Mouse (Mus musculus): ENCODE results near the gene Cdkal1. TPM values are rescaled to one million over a fixed set of nuclear protein-coding genes. Genes with fewer than 3 reads are reported as not detected.

Cdkal1 gene
- total and polyA plus RNA-seq, 3 experiments, result 8.7 to 13.7 (median 9.5) TPM

- TF ChIP-seq RCOR1 (conservative IDR thresholded peaks at IDR 0.05; ENCODE audit: low read depth, low read length) (no peak), HCFC1 (IDR thresholded peaks at IDR 0.05; ENCODE audit: low read depth, low read length) (no peak), POLR2A (IDR thresholded peaks at IDR 0.05; ENCODE audit: low read depth, low read length) (no peak)
Observed at GRCm38 (mm10) chr13:29161436-29161835, 694.0 kb downstream of the Cdkal1 start (continued).

GRCm38 (mm10) chr13:29156703-29157102 lies 698.8 kb downstream of the Cdkal1 start:
- Histone ChIP-seq H3K4me1 (ENCODE audit: control insufficient read depth in 1 of 2, insufficient read depth in 2 of 2) (peaks cover 3 to 26% of the 10 kb centered on the region in 2 experiments; a peak in 3 of 4 replicates), H3K4me3 (replicated peaks in 1 of 3; ENCODE audit: low read depth in 2 of 3, low read length in 2 of 3, poor library complexity in 1 of 3) (no peak overlapping the region), H3K27ac (ENCODE audit: insufficient read depth, low read depth) (no peak overlapping the region), H3K36me3 (replicated peaks in 1 of 2; ENCODE audit: control insufficient read depth in 1 of 2, insufficient read depth in 1 of 2, low read length in 1 of 2) (no peaks in the 10 kb centered on the region), H3K4me2 (ENCODE audit: insufficient read depth, low read depth, poor library complexity, severe bottlenecking) (no peak overlapping the region), H3K27me3 (replicated peaks) (no peaks in the 10 kb centered on the region), H3K9ac (ENCODE audit: insufficient read depth, low read depth) (no peak overlapping the region), H3K79me2 (replicated peaks; ENCODE audit: control insufficient read depth, extremely low read depth, insufficient read depth, poor library complexity, severe bottlenecking) (no peaks in the 10 kb centered on the region), H3K9me3 (replicated peaks; ENCODE audit: low read length) (no peaks in the 10 kb centered on the region)
- in situ Hi-C loops (cut with MboI; ENCODE audit: low pct_ligation_motif_present, low pct_unique_long_range_greater_than_20kb, low sequenced_read_pairs), result no loop called here
- no peak for DNase-seq (ENCODE audit: extremely low read depth)
- no peak for TF ChIP-seq ZNF384 (IDR thresholded peaks at IDR 0.05; ENCODE audit: low read depth, low read length)
- peak in 1 of 2 experiments; percentile 39; a peak in 1 of 4 replicates for TF ChIP-seq CTCF (conservative IDR thresholded peaks at IDR 0.05 in 1 of 2, IDR thresholded peaks at IDR 0.05 in 1 of 2; ENCODE audit: low read depth in 2 of 2, low read length in 2 of 2)
- TF ChIP-seq RAD21 (IDR thresholded peaks at IDR 0.05; ENCODE audit: low read depth, low read length), result peak; percentile 29
- peak; percentile 45 for TF ChIP-seq SMC3 (IDR thresholded peaks at IDR 0.05; ENCODE audit: low read depth, low read length)
- dilution Hi-C loops (cut with MboI; ENCODE audit: extremely low pct_ligation_motif_present, extremely low pct_unique_long_range_greater_than_20kb, low sequenced_read_pairs), result no loop called here

GRCm38 (mm10) chr13:29155297-29155696 lies 700.2 kb downstream of the Cdkal1 start:
- Histone ChIP-seq H3K27ac (ENCODE audit: insufficient read depth, low read depth) (no peak overlapping the region), H3K9ac (ENCODE audit: insufficient read depth, low read depth) (no peak overlapping the region), H3K4me2 (ENCODE audit: insufficient read depth, low read depth, poor library complexity, severe bottlenecking) (no peak overlapping the region), H3K36me3 (replicated peaks in 1 of 2; ENCODE audit: control insufficient read depth in 1 of 2, insufficient read depth in 1 of 2, low read length in 1 of 2) (no peaks in the 10 kb centered on the region), H3K27me3 (replicated peaks) (no peaks in the 10 kb centered on the region), H3K79me2 (replicated peaks; ENCODE audit: control insufficient read depth, extremely low read depth, insufficient read depth, poor library complexity, severe bottlenecking) (no peaks in the 10 kb centered on the region), H3K4me3 (replicated peaks in 1 of 3; ENCODE audit: low read depth in 2 of 3, low read length in 2 of 3, poor library complexity in 1 of 3) (no peak overlapping the region), H3K4me1 (ENCODE audit: control insufficient read depth in 1 of 2, insufficient read depth in 2 of 2) (peaks cover 3 to 26% of the 10 kb centered on the region in 2 experiments; a peak in 3 of 4 replicates), H3K9me3 (replicated peaks; ENCODE audit: low read length) (no peaks in the 10 kb centered on the region)
- TF ChIP-seq UBTF (IDR thresholded peaks at IDR 0.05; ENCODE audit: low read depth, low read length), result no peak
- TF ChIP-seq USF2 (conservative IDR thresholded peaks at IDR 0.05; ENCODE audit: low read depth, low read length), result no peak
- TF ChIP-seq SIN3A (IDR thresholded peaks at IDR 0.05; ENCODE audit: low read length), result no peak
- no peak for TF ChIP-seq ZNF384 (IDR thresholded peaks at IDR 0.05; ENCODE audit: low read depth, low read length)
- TF ChIP-seq RCOR1 (conservative IDR thresholded peaks at IDR 0.05; ENCODE audit: low read depth, low read length), result no peak
- TF ChIP-seq JUND (conservative IDR thresholded peaks at IDR 0.05; ENCODE audit: low read depth, low read length), result no peak
- in situ Hi-C loops (cut with MboI; ENCODE audit: low pct_ligation_motif_present, low pct_unique_long_range_greater_than_20kb, low sequenced_read_pairs), result no loop called here
- no peak for DNase-seq (ENCODE audit: extremely low read depth)
- dilution Hi-C loops (cut with MboI; ENCODE audit: extremely low pct_ligation_motif_present, extremely low pct_unique_long_range_greater_than_20kb, low sequenced_read_pairs), result no loop called here

GRCm38 (mm10) chr13:29150120-29150519 lies 705.4 kb downstream of the Cdkal1 start:
- no peaks in the 10 kb centered on the region for H3K9me3 ChIP-seq (replicated peaks; ENCODE audit: low read length)
- no peak overlapping the region for H3K9ac ChIP-seq (ENCODE audit: insufficient read depth, low read depth)
- no peak overlapping the region for H3K4me2 ChIP-seq (ENCODE audit: insufficient read depth, low read depth, poor library complexity, severe bottlenecking)
- in situ Hi-C loops (cut with MboI; ENCODE audit: low pct_ligation_motif_present, low pct_unique_long_range_greater_than_20kb, low sequenced_read_pairs), result no loop called here
- no peak overlapping the region for H3K4me3 ChIP-seq (replicated peaks in 1 of 3; ENCODE audit: low read depth in 2 of 3, low read length in 2 of 3, poor library complexity in 1 of 3)
- H3K27me3 ChIP-seq (replicated peaks), result no peaks in the 10 kb centered on the region
- no peaks in the 10 kb centered on the region for H3K79me2 ChIP-seq (replicated peaks; ENCODE audit: control insufficient read depth, extremely low read depth, insufficient read depth, poor library complexity, severe bottlenecking)
- H3K4me1 ChIP-seq (ENCODE audit: control insufficient read depth in 1 of 2, insufficient read depth in 2 of 2), result peaks cover 0 to 15% of the 10 kb centered on the region in 2 experiments; a peak in 2 of 4 replicates
- no peaks in the 10 kb centered on the region for H3K36me3 ChIP-seq (replicated peaks in 1 of 2; ENCODE audit: control insufficient read depth in 1 of 2, insufficient read depth in 1 of 2, low read length in 1 of 2)
- no peak for DNase-seq (ENCODE audit: extremely low read depth)
- H3K27ac ChIP-seq (ENCODE audit: insufficient read depth, low read depth), result no peak overlapping the region
- dilution Hi-C loops (cut with MboI; ENCODE audit: extremely low pct_ligation_motif_present, extremely low pct_unique_long_range_greater_than_20kb, low sequenced_read_pairs), result no loop called here
- TF ChIP-seq POLR2A (IDR thresholded peaks at IDR 0.05; ENCODE audit: low read depth, low read length), result no peak
- no peak for TF ChIP-seq CHD2 (IDR thresholded peaks at IDR 0.05; ENCODE audit: low read length)
- no peak for TF ChIP-seq E2F4 (IDR thresholded peaks at IDR 0.05; ENCODE audit: insufficient replicate concordance, low read depth, low read length)
- TF ChIP-seq SIN3A (IDR thresholded peaks at IDR 0.05; ENCODE audit: low read length), result no peak
- TF ChIP-seq ZKSCAN1 (IDR thresholded peaks at IDR 0.05; ENCODE audit: borderline replicate concordance, low read depth, low read length), result no peak
- TF ChIP-seq MAZ (IDR thresholded peaks at IDR 0.05; ENCODE audit: low read depth, low read length), result no peak
- TF ChIP-seq KAT2A (IDR thresholded peaks at IDR 0.05; ENCODE audit: insufficient replicate concordance, low read length), result no peak
- no peak for TF ChIP-seq USF2 (conservative IDR thresholded peaks at IDR 0.05; ENCODE audit: low read depth, low read length)
